Comparison of ENCODE assay signal across 8 mouse cellular contexts in genomic region chr1:74506471-74506881, GRCm38 (mm10). TPM values are rescaled to one million over a fixed set of nuclear protein-coding genes. Genes with fewer than 3 reads are reported as not detected.
DNase-seq lines count a peak whose midpoint lies in the region; ATAC-seq and TF ChIP-seq lines count a peak whose summit lies in the region.

No protein-coding gene starts in this region.

- H3K4me2 ChIP-seq in forebrain, embryonic 12.5 days = peak overlapping the region; percentile 87
- H3K4me2 ChIP-seq in intestine, postnatal 0 days (replicated peaks; ENCODE audit: low read depth) = peak overlapping the region; percentile 89
- peak overlapping the region; percentile 80 for H3K4me2 ChIP-seq in stomach, embryonic 14.5 days (replicated peaks; ENCODE audit: low read depth, low read length)

- no peaks in the 10 kb centered on the region for H3K27me3 ChIP-seq in thymus, adult 2 months (ENCODE audit: control insufficient read depth, insufficient read depth, low read length)
- no peaks in the 10 kb centered on the region for H3K27me3 ChIP-seq in forebrain, embryonic 12.5 days
- H3K27me3 ChIP-seq in intestine, postnatal 0 days (replicated peaks; ENCODE audit: control insufficient read depth, insufficient read depth, low read length) = no peaks in the 10 kb centered on the region
- H3K27me3 ChIP-seq in megakaryocyte, embryonic 14.5 days (replicated peaks) = no peaks in the 10 kb centered on the region
- no peaks in the 10 kb centered on the region for H3K27me3 ChIP-seq in stomach, embryonic 14.5 days (ENCODE audit: control insufficient read depth, insufficient read depth, low read length)

- TF ChIP-seq POLR2A in thymus, adult 2 months (IDR thresholded peaks at IDR 0.05; ENCODE audit: control insufficient read depth, extremely low read depth, insufficient read depth, low read length, poor library complexity) = no peak

- ATAC-seq in cerebellum, adult (ENCODE audit: insufficient number of reproducible peaks, low FRiP score, low TSS enrichment) = peak; percentile 8; the same call in 1 of the 2 replicates
- ATAC-seq in forebrain, embryonic 12.5 days (ENCODE audit: low FRiP score) = peak; percentile 55; the same call in 1 of the 2 replicates
- peak; percentile 28; the same call in 1 of the 2 replicates for ATAC-seq in intestine, postnatal 0 days
- no peak for ATAC-seq in stomach, embryonic 14.5 days (ENCODE audit: insufficient number of reproducible peaks, insufficient read depth, low FRiP score, low read depth)

- no peak overlapping the region for H3K27ac ChIP-seq in thymus, adult 2 months (ENCODE audit: control insufficient read depth, insufficient read depth, low read length)
- peak overlapping the region; percentile 93 for H3K27ac ChIP-seq in forebrain, embryonic 12.5 days
- H3K27ac ChIP-seq in intestine, postnatal 0 days (ENCODE audit: low read depth, low read length) = peak overlapping the region; percentile 84
- peak overlapping the region; percentile 91 for H3K27ac ChIP-seq in stomach, embryonic 14.5 days (ENCODE audit: low read length)

- WGBS in thymus, adult 2 months = under 1% methylated on average over 34 of the region's 34 CpGs
- 0% methylated on average over 34 of the region's 34 CpGs for WGBS in forebrain, embryonic 12.5 days
- under 1% methylated on average over 34 of the region's 34 CpGs for WGBS in intestine, postnatal 0 days
- WGBS in stomach, embryonic 14.5 days = 1% methylated on average over 33 of the region's 34 CpGs

- H3K4me3 ChIP-seq in thymus, adult 2 months (ENCODE audit: control insufficient read depth, insufficient read depth, low read length) = peak overlapping the region; percentile 69
- H3K4me3 ChIP-seq in forebrain, embryonic 12.5 days (replicated peaks) = peak overlapping the region; percentile 88
- peak overlapping the region; percentile 88 for H3K4me3 ChIP-seq in intestine, postnatal 0 days (ENCODE audit: low read depth, low read length)
- peak overlapping the region; percentile 99 for H3K4me3 ChIP-seq in megakaryocyte, embryonic 14.5 days (replicated peaks)
- H3K4me3 ChIP-seq in stomach, embryonic 14.5 days (ENCODE audit: low read depth, low read length) = peak overlapping the region; percentile 93

- H3K36me3 ChIP-seq in thymus, adult 2 months (ENCODE audit: control insufficient read depth, insufficient read depth, low read length) = no peaks in the 10 kb centered on the region
- peaks cover 3% of the 10 kb centered on the region; the same call in 1 of the 2 replicates for H3K36me3 ChIP-seq in forebrain, embryonic 12.5 days (replicated peaks)
- H3K36me3 ChIP-seq in intestine, postnatal 0 days (ENCODE audit: control insufficient read depth, insufficient read depth) = no peaks in the 10 kb centered on the region
- H3K36me3 ChIP-seq in megakaryocyte, embryonic 14.5 days (replicated peaks; ENCODE audit: low read length) = peaks cover 19% of the 10 kb centered on the region
- H3K36me3 ChIP-seq in stomach, embryonic 14.5 days (ENCODE audit: control insufficient read depth, insufficient read depth, low read length) = no peaks in the 10 kb centered on the region; the same call in 1 of the 2 replicates

- no peaks in the 10 kb centered on the region for H3K9me3 ChIP-seq in forebrain, embryonic 12.5 days
- H3K9me3 ChIP-seq in intestine, postnatal 0 days (ENCODE audit: control insufficient read depth) = no peaks in the 10 kb centered on the region
- no peaks in the 10 kb centered on the region for H3K9me3 ChIP-seq in megakaryocyte, embryonic 14.5 days
- no peaks in the 10 kb centered on the region for H3K9me3 ChIP-seq in stomach, embryonic 14.5 days (ENCODE audit: control insufficient read depth, low read depth, low read length)

- peak overlapping the region; percentile 89 for H3K9ac ChIP-seq in forebrain, embryonic 12.5 days
- peak overlapping the region; percentile 68 for H3K9ac ChIP-seq in intestine, postnatal 0 days (ENCODE audit: low read depth, low read length)
- peak overlapping the region; percentile 89 for H3K9ac ChIP-seq in stomach, embryonic 14.5 days (replicated peaks; ENCODE audit: low read depth, low read length)

- no peaks in the 10 kb centered on the region for H3K4me1 ChIP-seq in thymus, adult 2 months (replicated peaks; ENCODE audit: control insufficient read depth, insufficient read depth, low read length)
- peaks cover 31% of the 10 kb centered on the region for H3K4me1 ChIP-seq in forebrain, embryonic 12.5 days
- peaks cover 3% of the 10 kb centered on the region; the same call in 1 of the 2 replicates for H3K4me1 ChIP-seq in intestine, postnatal 0 days (replicated peaks; ENCODE audit: control insufficient read depth, insufficient read depth, low read length)
- peaks cover 48% of the 10 kb centered on the region for H3K4me1 ChIP-seq in megakaryocyte, embryonic 14.5 days
- H3K4me1 ChIP-seq in stomach, embryonic 14.5 days (ENCODE audit: control insufficient read depth, insufficient read depth, low read length) = peaks cover 25% of the 10 kb centered on the region

- DNase-seq in cerebellum, adult 11-12 months = no peak
- DNase-seq in thymus, adult 2 months = no peak
- DNase-seq in thymus, postnatal 10 days (ENCODE audit: low spot score in 2 of 2) = no peak

- no peak for TF ChIP-seq CTCF in thymus, adult 2 months (IDR thresholded peaks at IDR 0.05; ENCODE audit: borderline replicate concordance, control insufficient read depth, extremely low read depth, insufficient read depth, low read length, poor library complexity)
- TF ChIP-seq CTCF in intestine, postnatal 0 days (IDR thresholded peaks at IDR 0.05; ENCODE audit: low read depth) = no peak

RNA-seq across cellular contexts. Expression of gene Cnot9, which starts 0.6 kb away (rescaled TPM):
- polyA plus RNA-seq in thymus, adult 2 months (2012; rRNA removed) = 40.2 and 53.1 TPM in 2 replicates
- polyA plus RNA-seq in forebrain, embryonic 12.5 days (2016; fragmentation: Nextera tagmentation; extraction: Ambion mirVana) = 77.5 and 84.2 TPM in 2 replicates
- 30.7 and 30.8 TPM in 2 replicates for polyA plus RNA-seq in intestine, postnatal 0 days (2015; fragmentation: Nextera tagmentation; extraction: Ambion mirVana)
- 7.3 and 10.2 TPM in 2 replicates for polyA plus RNA-seq in megakaryocyte, embryonic 14.5 days (2012; ENCODE audit: insufficient read depth, low replicate concordance)
- 70.3 and 72.3 TPM in 2 replicates for polyA plus RNA-seq in stomach, embryonic 14.5 days (2014; fragmentation: Nextera tagmentation; extraction: Ambion mirVana)

RNA-seq across cellular contexts. Expression of gene Plcd4, which starts 36.2 kb away (rescaled TPM):
- polyA plus RNA-seq in thymus, adult 2 months (2012; rRNA removed) = 0.24 and 0.33 TPM in 2 replicates
- 0.98 and 1.1 TPM in 2 replicates for polyA plus RNA-seq in forebrain, embryonic 12.5 days (2016; fragmentation: Nextera tagmentation; extraction: Ambion mirVana)
- polyA plus RNA-seq in intestine, postnatal 0 days (2015; fragmentation: Nextera tagmentation; extraction: Ambion mirVana) = 0.38 TPM in 2 replicates
- polyA plus RNA-seq in megakaryocyte, embryonic 14.5 days (2012; ENCODE audit: insufficient read depth, low replicate concordance) = not detected in 2 replicates
- polyA plus RNA-seq in stomach, embryonic 14.5 days (2014; fragmentation: Nextera tagmentation; extraction: Ambion mirVana) = 0.83 TPM in 1 of 2 replicates, not detected in the other

RNA-seq across cellular contexts. Expression of gene Usp37, which starts 37.6 kb away (rescaled TPM):
- polyA plus RNA-seq in thymus, adult 2 months (2012; rRNA removed) = 7.3 and 8.6 TPM in 2 replicates
- 44.2 and 48.1 TPM in 2 replicates for polyA plus RNA-seq in forebrain, embryonic 12.5 days (2016; fragmentation: Nextera tagmentation; extraction: Ambion mirVana)
- polyA plus RNA-seq in intestine, postnatal 0 days (2015; fragmentation: Nextera tagmentation; extraction: Ambion mirVana) = 9.2 and 9.4 TPM in 2 replicates
- polyA plus RNA-seq in megakaryocyte, embryonic 14.5 days (2012; ENCODE audit: insufficient read depth, low replicate concordance) = 0.17 TPM in 1 of 2 replicates, not detected in the other
- polyA plus RNA-seq in stomach, embryonic 14.5 days (2014; fragmentation: Nextera tagmentation; extraction: Ambion mirVana) = 40.5 and 43.0 TPM in 2 replicates
